Mouse (Mus musculus) heart, embryonic 10.5 days (tissue): Measurements from ENCODE around the gene Cox8b. TPM values are rescaled to one million over a fixed set of nuclear protein-coding genes. Genes with fewer than 3 reads are reported as not detected.

ENCODE experiments used
- DNase-seq: peaks from one replicate; pipeline ENCODE4 v3.0.0-alpha.2; 2017; ENCODE audit warnings: low spot score
- H3K27ac ChIP-seq: fragments of 300-500 bp; sonication (generic); 2 replicates; pipeline ENCODE4 v1.5.1; 2016; ENCODE audit warnings: mild to moderate bottlenecking
- H3K27me3 ChIP-seq: fragments of 300-500 bp; sonication (generic); 2 replicates; pipeline ENCODE4 v1.6.1; 2016; ENCODE audit warnings: mild to moderate bottlenecking; ENCODE audit not compliant: poor library complexity, insufficient read depth, severe bottlenecking
- H3K36me3 ChIP-seq: fragments of 300-500 bp; sonication (generic); 2 replicates; pipeline ENCODE4 v1.6.1; 2016; ENCODE audit warnings: mild to moderate bottlenecking, moderate library complexity
- H3K4me1 ChIP-seq: fragments of 300-500 bp; sonication (generic); 2 replicates; pipeline ENCODE4 v1.6.1; 2016; ENCODE audit warnings: mild to moderate bottlenecking
- H3K4me3 ChIP-seq: fragments of 300-500 bp; sonication (generic); 2 replicates; pipeline ENCODE4 v1.5.1; 2016; ENCODE audit warnings: mild to moderate bottlenecking, moderate library complexity
- H3K9me3 ChIP-seq: fragments of 300-500 bp; sonication (generic); 2 replicates; pipeline ENCODE4 v1.6.1; 2016; ENCODE audit warnings: mild to moderate bottlenecking, moderate library complexity
- WGBS: fragments of 180-500 bp; shearing (Covaris S2); methylation state at CpG from one replicate; pipeline ENCODE4 v1.1.7; 2016; 5-methylcytosine and 5-hydroxymethylcytosine counted together
- polyA plus RNA-seq: library from polyadenylated mRNA; unstranded; fragments of >200 nt; fragmentation: Nextera tagmentation; extraction: Ambion mirVana; gene quantifications from 2 replicates; pipeline ENCODE4 v1.2.1, GENCODE M21; 2016

Cox8b gene
- polyA plus RNA-seq, result 13.6 and 46.8 TPM in 2 replicates

- Histone ChIP-seq H3K9me3 (no peaks in the 10 kb centered on the region), H3K27me3 (peaks cover 7% of the 10 kb centered on the region; the same call in 1 of the 2 replicates), H3K4me3 (peak within 1 kb of the TSS; percentile 29), H3K27ac (peak within 1 kb of the TSS; percentile 67; the same call in 1 of the 2 replicates), H3K36me3 (peaks cover 39% of the 10 kb centered on the region), H3K4me1 (peaks cover 26% of the 10 kb centered on the region; the same call in 1 of the 2 replicates)
- no peak for DNase-seq
- WGBS, result 67% methylated on average over 10 of the region's 10 CpGs
Measured at GRCm38 (mm10) chr7:140900220-140900619, at the start of gene Cox8b. Gene Cox8b (minus strand): TSS chr7:140900446.

GRCm38 (mm10) chr7:140949255-140949654 lies 49.0 kb upstream of the Cox8b start:
- 82% methylated on average over 6 of the region's 6 CpGs for WGBS
- no peak overlapping the region for H3K4me3 ChIP-seq
- H3K27me3 ChIP-seq, result 0 out of 2 replicates have a peak, but pooled peaks cover 1% of the 10 kb centered on the region
- peak; percentile 70 for DNase-seq
- H3K9me3 ChIP-seq, result no peaks in the 10 kb centered on the region
- H3K27ac ChIP-seq, result no peak overlapping the region
- H3K36me3 ChIP-seq, result peaks cover 56% of the 10 kb centered on the region
- peaks cover 50% of the 10 kb centered on the region for H3K4me1 ChIP-seq

DNA sequence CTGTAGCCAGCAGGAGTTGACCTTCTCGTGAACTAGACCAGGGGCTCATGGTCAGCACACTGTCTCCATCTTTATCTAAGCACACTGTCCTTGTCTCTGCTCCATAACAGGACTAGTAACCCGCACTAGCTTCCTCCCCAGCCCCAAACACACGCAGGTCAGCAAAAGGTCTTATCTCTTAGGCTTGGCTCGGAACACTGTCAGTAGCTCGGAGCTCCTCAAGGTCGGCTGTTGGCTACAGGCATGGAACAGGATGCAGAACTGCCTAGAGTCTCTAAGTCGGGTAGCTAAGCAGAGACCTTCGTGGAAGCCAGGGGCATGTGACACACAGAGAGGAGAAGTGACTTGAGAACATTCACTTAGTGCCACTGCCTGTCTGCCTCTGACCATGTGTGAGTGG lies 47.9 kb upstream of the Cox8b start:
- peaks cover 6% of the 10 kb centered on the region; the same call in 1 of the 2 replicates for H3K27me3 ChIP-seq
- peaks cover 40% of the 10 kb centered on the region for H3K4me1 ChIP-seq

DNA sequence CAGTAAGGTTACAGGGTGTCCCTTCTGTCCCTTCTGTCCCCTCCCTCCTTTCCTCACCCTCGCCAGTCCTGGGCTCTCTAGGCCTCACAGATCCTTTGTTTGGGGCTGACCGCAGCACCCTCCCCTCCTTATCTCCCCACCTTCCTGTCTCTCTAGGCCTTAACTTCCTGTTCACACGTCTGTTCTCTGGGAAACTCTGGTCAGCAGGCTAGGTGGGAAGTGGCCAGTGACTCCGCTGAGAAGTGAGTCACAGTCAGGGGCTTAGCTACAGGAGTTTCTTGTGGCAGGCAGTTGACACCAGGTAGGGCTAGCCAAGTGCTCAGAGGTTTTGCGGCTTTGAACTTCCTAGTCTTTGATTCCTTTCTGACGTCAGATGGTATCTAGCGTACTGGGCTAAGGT lies 46.7 kb upstream of the Cox8b start:
- 25% methylated on average over 7 of the region's 7 CpGs for WGBS
- H3K9me3 ChIP-seq, result no peaks in the 10 kb centered on the region
- peaks cover 10% of the 10 kb centered on the region; the same call in 1 of the 2 replicates for H3K27me3 ChIP-seq

More for the DNA sequence above, 47.9 kb upstream of the Cox8b start:
- Histone ChIP-seq H3K27ac (0 out of 2 replicates have a peak overlapping the region, but pooled peaks have one; percentile 48), H3K36me3 (peaks cover 55% of the 10 kb centered on the region), H3K4me3 (no peak overlapping the region), H3K9me3 (no peaks in the 10 kb centered on the region)
- DNase-seq, result no peak
- 44% methylated on average over 8 of the region's 8 CpGs for WGBS

GRCm38 (mm10) chr7:140946311-140946710 lies 46.1 kb upstream of the Cox8b start:
- DNase-seq, result no peak
- no peak overlapping the region for H3K4me3 ChIP-seq
- H3K27ac ChIP-seq, result peak overlapping the region; percentile 62
- peaks cover 10% of the 10 kb centered on the region; the same call in 1 of the 2 replicates for H3K27me3 ChIP-seq
- H3K36me3 ChIP-seq, result peaks cover 50% of the 10 kb centered on the region
- H3K4me1 ChIP-seq, result peaks cover 46% of the 10 kb centered on the region
- no peaks in the 10 kb centered on the region for H3K9me3 ChIP-seq
- WGBS, result 79% methylated on average over 10 of the region's 10 CpGs

More for the DNA sequence above, 46.7 kb upstream of the Cox8b start:
- DNase-seq, result no peak
- peaks cover 50% of the 10 kb centered on the region for H3K36me3 ChIP-seq
- peak overlapping the region; percentile 62 for H3K27ac ChIP-seq
- H3K4me1 ChIP-seq, result peaks cover 43% of the 10 kb centered on the region
- no peak overlapping the region for H3K4me3 ChIP-seq

- Histone ChIP-seq H3K4me1 (peaks cover 42% of the 10 kb centered on the region), H3K36me3 (peaks cover 50% of the 10 kb centered on the region), H3K27ac (no peak overlapping the region), H3K27me3 (peaks cover 10% of the 10 kb centered on the region; the same call in 1 of the 2 replicates), H3K4me3 (no peak overlapping the region), H3K9me3 (no peaks in the 10 kb centered on the region)
- no peak for DNase-seq
- 86% methylated on average over 5 of the region's 5 CpGs for WGBS
Measured at GRCm38 (mm10) chr7:140945247-140945646, 45.0 kb upstream of the Cox8b start.

DNA sequence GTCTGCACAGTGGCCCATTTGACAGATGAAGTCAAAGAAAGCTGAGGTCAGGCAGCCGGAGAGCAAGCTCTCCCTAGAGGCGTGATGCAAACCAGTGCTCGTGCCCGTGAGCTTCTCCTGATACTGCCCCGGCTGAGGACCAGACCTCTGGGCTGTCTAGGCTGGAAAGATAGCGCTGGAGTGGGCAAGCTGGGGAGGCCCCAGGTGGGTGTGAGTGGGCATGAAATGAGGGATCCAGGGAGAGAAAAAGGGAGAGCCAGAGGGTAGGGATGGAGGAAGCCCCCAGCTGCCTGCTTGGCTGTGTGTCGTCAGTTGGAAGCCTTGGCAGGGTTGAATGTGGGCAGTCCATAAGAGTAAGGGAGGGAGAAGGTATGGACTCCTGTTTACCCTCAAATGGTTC lies 44.0 kb upstream of the Cox8b start:
- Histone ChIP-seq H3K36me3 (peaks cover 44% of the 10 kb centered on the region), H3K27me3 (peaks cover 10% of the 10 kb centered on the region; the same call in 1 of the 2 replicates), H3K9me3 (no peaks in the 10 kb centered on the region), H3K27ac (no peak overlapping the region), H3K4me3 (no peak overlapping the region), H3K4me1 (peaks cover 49% of the 10 kb centered on the region)
- WGBS, result 78% methylated on average over 7 of the region's 7 CpGs
- DNase-seq, result no peak

DNA sequence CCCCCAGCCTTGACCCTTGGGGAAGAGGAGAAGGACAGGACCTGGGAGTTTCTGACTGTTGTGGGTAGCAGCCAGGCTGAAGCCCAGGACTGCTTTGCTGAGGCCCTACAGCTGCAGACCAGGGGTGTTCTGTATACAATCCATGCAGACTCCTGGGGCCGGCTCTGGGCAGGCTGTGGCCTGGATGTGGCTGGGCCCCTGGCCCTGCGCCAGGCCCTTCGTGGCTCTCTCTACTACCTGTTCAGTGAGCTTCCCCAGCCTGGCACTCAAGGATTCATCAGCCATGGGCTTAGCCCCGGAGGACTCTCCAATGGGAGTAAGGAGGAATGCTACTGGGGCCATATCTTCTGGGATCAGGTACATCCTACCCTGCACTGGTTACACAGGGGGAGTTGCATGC lies 43.1 kb upstream of the Cox8b start:
- 84% methylated on average over 4 of the region's 4 CpGs for WGBS
- Histone ChIP-seq H3K36me3 (peaks cover 36% of the 10 kb centered on the region), H3K4me1 (peaks cover 47% of the 10 kb centered on the region), H3K27me3 (peaks cover 10% of the 10 kb centered on the region; the same call in 1 of the 2 replicates), H3K4me3 (no peak overlapping the region), H3K27ac (0 out of 2 replicates have a peak overlapping the region, but pooled peaks have one; percentile 3), H3K9me3 (no peaks in the 10 kb centered on the region)
- no peak for DNase-seq

- DNase-seq, result no peak
- Histone ChIP-seq H3K4me1 (peaks cover 42% of the 10 kb centered on the region), H3K36me3 (peaks cover 30% of the 10 kb centered on the region), H3K4me3 (no peak overlapping the region), H3K27ac (peak overlapping the region; percentile 3; the same call in 1 of the 2 replicates), H3K9me3 (no peaks in the 10 kb centered on the region), H3K27me3 (peaks cover 10% of the 10 kb centered on the region; the same call in 1 of the 2 replicates)
- 89% methylated on average over 10 of the region's 10 CpGs for WGBS
Measured at GRCm38 (mm10) chr7:140942811-140943210, 42.6 kb upstream of the Cox8b start.

GRCm38 (mm10) chr7:140942341-140942740 lies 42.1 kb upstream of the Cox8b start:
- 73% methylated on average over 9 of the region's 9 CpGs for WGBS

GRCm38 (mm10) chr7:140941222-140942051 lies 41.2 kb upstream of the Cox8b start, which contains the start of gene Pgghg:
Gene Pgghg (plus strand): TSS chr7:140941391.
- Histone ChIP-seq H3K27me3 (peaks cover 10% of the 10 kb centered on the region; the same call in 1 of the 2 replicates), H3K27ac (peak within 1 kb of the TSS; percentile 94), H3K36me3 (peaks cover 18% of the 10 kb centered on the region), H3K9me3 (no peaks in the 10 kb centered on the region), H3K4me3 (peak within 1 kb of the TSS; percentile 71), H3K4me1 (peaks cover 30% of the 10 kb centered on the region)
- WGBS, result 3% methylated on average over 33 of the region's 33 CpGs
- DNase-seq, result peak; percentile 95

More at GRCm38 (mm10) chr7:140942341-140942740, 42.1 kb upstream of the Cox8b start:
- Histone ChIP-seq H3K4me1 (peaks cover 37% of the 10 kb centered on the region), H3K27me3 (peaks cover 10% of the 10 kb centered on the region; the same call in 1 of the 2 replicates), H3K4me3 (peak overlapping the region; percentile 71), H3K36me3 (peaks cover 25% of the 10 kb centered on the region), H3K9me3 (no peaks in the 10 kb centered on the region), H3K27ac (peak overlapping the region; percentile 94)
- no peak for DNase-seq

DNA sequence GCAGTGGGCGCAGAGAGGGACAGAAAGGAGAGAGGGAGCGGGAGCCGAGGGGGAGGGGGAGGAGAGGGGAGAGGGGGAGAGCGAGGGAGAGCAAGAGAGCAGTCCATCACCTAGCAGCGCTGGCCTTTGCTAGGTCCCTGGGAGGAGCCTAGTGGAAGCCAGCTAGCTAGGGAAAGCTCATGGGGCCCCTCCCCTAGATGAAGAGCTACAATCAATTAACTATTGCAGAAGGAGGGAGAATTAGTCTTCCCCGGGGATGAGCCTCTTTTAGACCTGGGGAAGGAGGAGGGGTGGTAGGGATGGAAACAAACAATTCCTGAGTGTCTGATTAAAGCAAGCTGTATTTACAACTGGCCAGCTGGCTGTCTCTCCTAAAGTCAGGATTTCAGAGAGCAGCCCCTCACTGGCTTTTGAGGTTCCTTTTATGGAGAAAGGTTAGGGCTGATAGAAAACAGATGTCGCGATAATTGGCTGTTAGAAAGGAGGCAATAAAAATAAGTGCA lies 39.5 kb upstream of the Cox8b start:
- 6% methylated on average over 8 of the region's 8 CpGs for WGBS
- H3K36me3 ChIP-seq, result peaks cover 2% of the 10 kb centered on the region; the same call in 1 of the 2 replicates
- peaks cover 14% of the 10 kb centered on the region; the same call in 1 of the 2 replicates for H3K27me3 ChIP-seq
- no peak for DNase-seq
- peak overlapping the region; percentile 33; the same call in 1 of the 2 replicates for H3K4me3 ChIP-seq
- 0 out of 2 replicates have a peak overlapping the region, but pooled peaks have one; percentile 1 for H3K27ac ChIP-seq
- H3K9me3 ChIP-seq, result no peaks in the 10 kb centered on the region
- peaks cover 26% of the 10 kb centered on the region for H3K4me1 ChIP-seq
